Mouse (Mus musculus): ENCODE data around the gene Ttc7b.

GRCm38 (mm10) chr12:100400119-100400518 is 120.5 kb downstream of the Ttc7b start:
- TF ChIP-seq CTCF (IDR thresholded peaks at IDR 0.05; ENCODE audit: borderline replicate concordance, extremely low read depth, insufficient read depth, insufficient read length) = no peak
- no peak for TF ChIP-seq POLR2A (IDR thresholded peaks at IDR 0.05; ENCODE audit: borderline replicate concordance, extremely low read depth, insufficient read depth, insufficient read length, poor library complexity, severe bottlenecking)

Measured in brain, embryonic 14.5 days (tissue).